Mouse (Mus musculus) neural tube, embryonic 10.5 days (tissue): ENCODE results near the gene Vim.
A peak's percentile ranks its signal among the peaks of the same experiment; 100 is the strongest.
"Not testable (repeated sequence)": the region's sequence is repeated elsewhere in the genome, so short reads cannot be mapped to it uniquely, and the experiment has no call there.

Experiments used
- DNase-seq: peaks from one replicate; pipeline ENCODE4 v3.0.0-alpha.2; 2017; ENCODE audit warnings: low spot score; ENCODE audit errors: extremely low spot score

Gene Vim

DNA sequence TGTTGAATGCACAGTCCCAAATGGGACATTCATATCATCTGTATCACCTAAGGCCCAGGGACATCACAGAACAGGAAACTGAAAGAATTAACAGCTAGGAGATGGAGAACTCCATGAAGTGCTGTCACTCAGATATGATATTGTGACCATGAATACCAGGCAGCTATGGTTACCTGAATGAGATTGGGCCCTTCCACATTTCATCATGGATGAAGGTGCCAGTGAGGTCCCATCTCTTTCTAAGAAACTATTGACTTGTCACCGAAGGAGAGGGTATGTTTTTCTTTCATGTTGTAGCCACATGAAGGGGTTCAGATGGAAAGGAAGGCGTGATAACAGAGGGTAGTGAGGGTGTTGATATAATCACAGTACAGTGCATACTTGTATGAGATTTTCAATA lies 13.3 kb upstream of the Vim start:
- DNase-seq: no peak

DNA sequence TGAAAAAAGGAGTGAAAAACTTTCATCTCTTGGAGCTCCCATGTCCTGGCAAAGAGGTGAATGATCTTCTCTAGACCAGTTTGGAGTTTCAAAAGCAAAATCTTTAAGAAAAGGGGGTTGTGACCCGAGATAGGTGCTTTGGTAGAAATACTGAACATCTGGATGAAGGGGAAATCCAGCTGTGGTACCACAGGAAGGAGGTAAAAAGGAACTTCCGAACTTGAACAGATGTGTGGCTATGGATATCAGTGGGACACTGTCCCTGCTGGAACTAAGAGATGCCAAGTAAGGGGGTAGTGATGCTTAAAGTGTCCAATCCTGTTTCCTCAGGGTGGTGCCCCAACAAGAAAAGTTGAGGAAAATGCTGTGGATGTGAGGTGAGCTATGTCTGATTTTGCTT lies 3.6 kb upstream of the Vim start:
- DNase-seq: no peak

DNA sequence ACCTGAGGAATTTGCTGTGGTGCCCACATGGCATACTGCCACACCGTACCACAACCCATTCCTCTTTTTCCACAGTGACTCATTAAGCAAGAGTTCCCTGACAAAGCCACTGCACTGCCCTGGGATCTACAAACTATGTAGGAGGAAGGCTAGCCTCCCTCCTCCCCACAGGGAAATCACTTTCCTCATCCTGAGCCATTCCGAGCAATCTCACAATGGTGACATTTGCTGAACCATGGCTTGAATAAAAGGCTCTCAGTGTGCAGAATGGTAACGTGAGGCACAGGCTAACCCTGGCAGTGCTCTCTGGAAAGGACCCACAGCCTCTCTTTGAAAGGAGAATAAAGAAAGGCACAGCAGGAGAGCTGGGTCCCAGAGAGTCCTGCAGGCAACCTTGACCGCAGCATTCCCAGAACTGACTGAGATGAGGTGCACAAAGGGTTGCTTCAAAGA lies 1.6 kb upstream of the Vim start:
- DNase-seq: peak; percentile 36

DNA sequence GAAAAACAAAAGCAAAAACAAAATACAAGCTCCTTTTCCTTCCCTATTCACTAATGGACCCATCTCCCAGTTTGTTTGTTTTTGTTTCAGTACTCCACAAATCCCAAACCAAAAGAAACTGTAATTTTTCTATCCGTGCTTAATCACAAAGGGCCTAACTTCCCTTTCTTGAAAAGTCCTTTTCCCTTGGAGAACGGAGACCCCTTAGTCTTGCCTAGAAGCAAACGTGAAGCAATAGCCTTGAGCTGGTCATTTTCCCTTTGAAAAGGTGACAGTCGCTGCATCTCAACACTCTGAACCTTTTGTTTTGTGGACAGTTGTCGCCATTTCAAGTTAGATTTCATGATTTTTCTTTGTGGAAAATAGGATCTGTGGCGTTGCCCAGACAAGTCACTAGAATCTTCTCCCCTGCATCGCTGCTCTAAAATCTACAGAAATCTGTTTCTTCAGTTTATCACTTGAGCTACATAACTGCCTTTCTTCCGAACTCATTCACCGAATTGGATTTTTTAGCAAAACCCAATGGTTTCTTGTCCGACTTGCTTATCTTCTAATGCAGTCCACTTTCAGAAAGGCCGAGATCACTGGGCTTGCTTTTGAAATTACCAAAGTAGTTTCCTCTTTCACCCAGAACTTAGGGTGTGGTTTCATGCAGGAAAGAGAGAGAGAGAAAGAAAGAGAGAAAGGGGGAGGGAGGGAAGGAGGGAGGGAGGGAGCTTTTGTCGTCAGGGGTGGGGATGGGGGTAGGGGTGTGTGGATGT lies 900 bp upstream of the Vim start:
- no peak for DNase-seq

DNA sequence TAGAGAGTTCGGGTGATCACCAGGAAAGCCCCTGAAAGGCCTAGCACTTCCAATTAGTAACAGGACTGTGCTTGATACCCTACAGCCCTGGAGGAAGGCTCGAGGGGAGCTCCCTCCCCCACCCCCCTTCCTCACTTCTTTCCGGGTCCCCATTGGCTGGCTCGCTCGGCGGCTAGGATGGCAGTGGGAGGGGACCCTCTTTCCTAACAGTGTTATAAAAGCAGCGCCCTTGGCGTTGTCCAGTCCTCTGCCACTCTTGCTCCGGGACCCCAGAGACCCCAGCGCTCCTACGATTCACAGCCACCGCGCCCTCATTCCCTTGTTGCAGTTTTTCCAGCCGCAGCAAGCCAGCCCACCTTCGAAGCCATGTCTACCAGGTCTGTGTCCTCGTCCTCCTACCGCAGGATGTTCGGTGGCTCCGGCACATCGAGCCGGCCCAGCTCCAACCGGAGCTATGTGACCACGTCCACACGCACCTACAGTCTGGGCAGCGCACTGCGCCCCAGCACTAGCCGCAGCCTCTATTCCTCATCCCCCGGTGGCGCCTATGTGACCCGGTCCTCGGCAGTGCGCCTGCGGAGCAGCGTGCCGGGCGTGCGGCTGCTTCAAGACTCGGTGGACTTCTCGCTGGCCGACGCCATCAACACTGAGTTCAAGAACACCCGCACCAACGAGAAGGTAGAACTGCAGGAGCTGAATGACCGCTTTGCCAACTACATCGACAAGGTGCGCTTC lies 506 bp downstream of the Vim start:
- DNase-seq: peak; percentile 96

DNA sequence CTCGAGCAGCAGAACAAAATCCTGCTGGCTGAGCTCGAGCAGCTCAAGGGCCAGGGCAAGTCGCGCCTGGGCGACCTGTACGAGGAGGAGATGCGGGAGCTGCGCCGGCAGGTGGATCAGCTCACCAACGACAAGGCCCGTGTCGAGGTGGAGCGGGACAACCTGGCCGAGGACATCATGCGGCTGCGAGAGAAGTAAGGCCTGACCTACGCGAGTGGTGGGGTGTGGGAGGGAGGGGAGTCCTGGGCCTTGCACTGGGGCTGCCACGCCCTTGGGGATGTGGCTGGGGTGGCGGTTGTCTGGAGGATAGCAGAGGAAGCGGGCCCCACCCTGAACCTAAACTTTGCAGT lies 1.0 kb downstream of the Vim start:
- no peak for DNase-seq

DNA sequence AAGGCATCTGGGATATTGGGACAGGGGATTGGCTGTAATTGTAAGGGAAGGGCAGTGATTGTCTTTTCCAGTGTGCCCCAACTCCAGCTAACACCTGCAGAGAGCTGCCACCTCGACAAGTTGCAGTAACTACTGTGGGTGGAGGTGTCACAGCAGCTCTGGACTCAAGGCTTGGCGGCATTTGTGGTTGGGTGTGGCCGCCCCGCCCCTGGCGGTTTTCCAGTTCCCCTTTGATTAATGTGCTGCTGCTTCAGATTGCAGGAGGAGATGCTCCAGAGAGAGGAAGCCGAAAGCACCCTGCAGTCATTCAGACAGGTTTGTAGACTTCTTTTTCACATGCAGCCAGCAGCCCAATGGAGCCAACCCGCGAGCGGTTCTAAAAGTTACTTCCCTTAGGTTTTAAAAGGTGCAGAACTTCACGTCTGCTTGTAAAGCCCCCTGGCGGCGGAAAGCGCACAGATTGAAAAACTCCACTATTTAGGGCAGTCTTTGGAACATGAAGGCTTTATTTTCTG lies 1.6 kb downstream of the Vim start:
- peak; percentile 82 for DNase-seq

DNA sequence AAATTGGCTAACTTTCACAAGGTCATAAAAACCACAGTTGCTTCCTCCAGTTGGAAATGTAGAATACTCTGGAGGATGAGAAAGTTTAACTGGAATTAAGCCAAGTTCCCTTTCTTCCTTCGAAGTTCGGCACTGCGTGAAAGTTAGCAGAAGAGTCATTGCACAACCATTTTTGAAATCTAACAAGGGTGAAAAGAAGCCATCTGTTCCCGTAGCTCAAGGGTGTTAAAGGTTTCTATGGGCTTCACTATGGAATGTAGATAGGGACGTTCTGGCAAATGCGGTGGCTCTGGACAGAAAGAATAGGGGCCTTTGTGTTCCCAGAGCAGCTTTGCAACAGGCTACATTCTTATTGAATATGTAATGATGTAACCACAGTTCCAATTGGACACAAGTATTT lies 2.2 kb downstream of the Vim start:
- DNase-seq: peak; percentile 37

DNA sequence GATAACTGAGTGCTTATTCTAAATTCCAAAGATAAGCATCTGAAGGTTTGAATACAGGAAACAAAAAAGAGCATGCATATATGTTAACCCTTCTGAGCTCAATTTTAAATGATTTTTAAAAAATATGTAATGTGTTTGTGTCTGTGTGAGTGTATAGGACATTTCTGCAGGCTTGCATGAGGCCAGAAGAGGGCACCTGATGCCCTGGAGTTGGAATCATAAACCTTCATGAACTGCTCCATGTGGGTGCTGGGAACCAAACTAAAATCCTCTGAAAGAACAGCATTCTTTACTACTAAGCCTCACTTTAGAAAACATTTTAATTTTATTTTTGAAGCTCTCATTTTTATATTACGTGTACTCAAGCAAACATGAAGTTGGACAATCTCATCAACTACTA lies 3.7 kb downstream of the Vim start:
- DNase-seq: no peak

DNA sequence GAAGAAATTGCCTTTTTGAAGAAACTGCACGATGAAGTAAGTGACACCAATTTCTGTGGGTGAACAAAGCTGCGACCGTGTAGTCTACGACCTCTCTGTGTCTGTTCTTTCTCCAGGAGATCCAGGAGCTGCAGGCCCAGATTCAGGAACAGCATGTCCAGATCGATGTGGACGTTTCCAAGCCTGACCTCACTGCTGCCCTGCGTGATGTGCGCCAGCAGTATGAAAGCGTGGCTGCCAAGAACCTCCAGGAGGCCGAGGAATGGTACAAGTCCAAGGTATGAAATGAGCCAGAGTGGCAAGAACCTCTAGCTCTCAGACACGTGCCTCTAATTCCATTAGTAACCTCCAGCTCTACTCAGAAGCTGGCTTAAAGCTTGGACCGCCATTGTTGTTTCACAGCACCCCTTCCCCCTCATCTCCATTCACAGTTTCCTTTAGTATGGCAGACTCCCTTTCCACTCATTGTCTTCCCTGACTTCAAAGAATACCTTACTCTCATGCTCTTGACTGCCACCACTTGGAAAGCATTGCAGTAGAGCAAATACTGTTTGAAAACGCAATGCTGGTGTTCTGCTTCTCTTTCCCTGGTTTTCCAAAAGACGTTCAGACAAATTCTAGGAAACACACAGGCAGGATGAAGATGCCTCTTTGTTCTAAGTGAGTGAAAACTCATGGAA lies 4.9 kb downstream of the Vim start:
- DNase-seq: no peak

DNA sequence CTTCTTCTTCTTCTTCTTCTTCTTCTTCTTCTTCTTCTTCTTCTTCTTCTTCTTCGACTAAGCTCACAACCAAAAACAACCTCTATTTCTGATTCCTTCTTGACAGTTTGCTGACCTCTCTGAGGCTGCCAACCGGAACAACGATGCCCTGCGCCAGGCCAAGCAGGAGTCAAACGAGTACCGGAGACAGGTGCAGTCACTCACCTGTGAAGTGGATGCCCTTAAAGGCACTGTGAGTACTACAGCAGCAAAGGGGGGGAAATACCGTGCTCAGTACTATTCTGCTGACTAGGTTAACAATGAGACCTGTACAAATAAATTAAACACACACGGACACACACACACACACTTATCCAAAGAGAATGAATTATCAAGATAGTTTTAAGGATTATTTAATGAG lies 5.6 kb downstream of the Vim start:
- DNase-seq: no peak

DNA sequence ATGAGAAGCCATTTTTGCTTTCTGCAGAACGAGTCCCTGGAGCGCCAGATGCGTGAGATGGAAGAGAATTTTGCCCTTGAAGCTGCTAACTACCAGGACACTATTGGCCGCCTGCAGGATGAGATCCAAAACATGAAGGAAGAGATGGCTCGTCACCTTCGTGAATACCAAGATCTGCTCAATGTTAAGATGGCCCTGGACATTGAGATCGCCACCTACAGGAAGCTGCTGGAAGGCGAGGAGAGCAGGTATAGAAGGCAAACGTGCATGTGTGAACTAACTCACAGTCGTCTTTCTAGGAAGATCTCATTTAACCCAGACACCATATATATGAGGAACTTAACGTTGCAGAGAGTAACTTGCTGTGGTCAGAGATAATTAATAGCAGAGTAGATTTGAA lies 6.3 kb downstream of the Vim start:
- DNase-seq: no peak

DNA sequence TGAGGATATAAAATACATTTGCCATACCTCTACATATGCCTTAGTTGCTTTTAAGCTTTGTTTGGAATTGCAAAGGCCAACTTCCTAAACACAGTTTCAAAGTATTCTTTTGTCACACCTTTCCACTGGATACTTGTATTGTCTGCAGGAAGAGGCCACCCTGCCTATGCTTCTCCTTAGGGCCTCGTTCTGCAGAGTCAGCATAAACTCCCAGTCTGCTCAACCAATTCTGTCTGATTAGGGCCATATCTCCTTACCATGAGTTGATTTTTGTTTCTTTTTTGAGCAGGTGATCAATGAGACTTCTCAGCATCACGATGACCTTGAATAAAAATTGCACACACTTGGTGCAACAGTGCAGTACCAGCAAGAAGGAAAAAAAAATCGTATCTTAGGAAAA lies 8.5 kb downstream of the Vim start:
- DNase-seq: no peak

DNA sequence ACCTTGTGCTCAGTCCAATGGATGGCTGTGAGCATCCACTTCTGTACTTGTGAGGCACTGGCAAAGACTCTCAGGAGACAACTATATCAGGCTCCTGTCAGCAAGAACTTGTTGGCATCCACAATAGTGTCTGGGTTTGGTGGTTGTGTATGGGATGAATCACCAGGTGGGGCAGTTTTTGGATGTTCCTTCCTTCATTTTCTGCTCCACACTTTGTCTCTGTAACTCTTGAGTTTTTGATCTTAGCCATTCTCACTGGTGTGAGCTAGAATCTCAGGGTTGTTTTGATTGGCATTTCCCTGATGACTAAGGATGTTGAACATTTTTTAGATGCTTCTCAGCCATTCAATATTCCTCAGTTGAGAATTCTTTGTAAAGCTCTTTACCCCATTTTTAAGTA lies 10.0 kb downstream of the Vim start:
- not testable (repeated sequence) for DNase-seq

DNA sequence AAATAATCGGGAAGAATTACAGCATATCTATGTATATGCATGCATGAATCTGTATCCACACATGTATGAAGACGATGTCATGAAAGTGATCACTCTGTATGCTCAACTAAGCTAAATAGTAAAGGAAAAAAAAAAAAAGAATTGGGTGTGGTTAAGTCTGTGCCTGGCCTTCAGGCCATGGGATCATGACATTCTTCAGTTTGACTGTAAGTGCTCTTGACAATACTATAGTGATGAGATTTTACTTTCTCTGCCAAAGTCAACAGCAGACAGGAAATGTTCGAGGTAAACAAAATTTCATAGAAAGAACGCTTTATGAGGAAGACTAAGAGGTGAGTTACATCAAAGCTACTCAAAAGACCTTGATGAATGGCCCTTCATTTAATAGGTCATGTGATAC lies 19.6 kb downstream of the Vim start:
- no peak for DNase-seq

DNA sequence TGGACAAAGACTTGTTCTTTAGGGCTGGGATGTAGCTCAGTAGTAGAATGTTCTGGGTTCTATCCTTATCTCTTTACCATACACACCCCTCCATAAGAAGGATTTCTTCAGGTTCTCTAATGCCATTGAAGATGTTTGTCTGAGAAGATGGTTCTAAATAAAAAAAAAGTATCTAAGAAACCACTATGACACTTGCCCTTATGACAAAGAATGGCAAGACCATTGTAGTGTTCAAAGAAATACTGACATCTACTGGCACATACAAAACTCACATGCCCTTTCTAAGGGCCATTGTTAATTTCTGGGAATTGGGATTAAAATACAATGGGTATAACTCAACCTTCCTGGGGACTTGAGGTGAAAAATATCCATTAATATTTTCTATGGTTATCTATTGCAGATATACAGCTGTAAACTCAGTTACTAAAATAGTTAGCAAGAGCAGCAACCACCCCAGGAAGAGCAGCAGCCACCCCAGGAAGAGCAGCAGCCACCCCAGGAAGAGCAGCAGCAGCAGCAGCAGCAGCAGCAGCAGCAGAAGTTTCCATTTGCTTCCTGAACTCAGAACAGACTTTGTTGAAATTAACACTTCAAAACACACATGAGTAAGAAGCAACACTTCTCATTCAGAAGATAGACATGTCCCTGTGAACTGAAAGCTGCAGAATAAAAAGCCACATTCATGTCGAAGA lies 23.4 kb downstream of the Vim start:
- no peak for DNase-seq

DNA sequence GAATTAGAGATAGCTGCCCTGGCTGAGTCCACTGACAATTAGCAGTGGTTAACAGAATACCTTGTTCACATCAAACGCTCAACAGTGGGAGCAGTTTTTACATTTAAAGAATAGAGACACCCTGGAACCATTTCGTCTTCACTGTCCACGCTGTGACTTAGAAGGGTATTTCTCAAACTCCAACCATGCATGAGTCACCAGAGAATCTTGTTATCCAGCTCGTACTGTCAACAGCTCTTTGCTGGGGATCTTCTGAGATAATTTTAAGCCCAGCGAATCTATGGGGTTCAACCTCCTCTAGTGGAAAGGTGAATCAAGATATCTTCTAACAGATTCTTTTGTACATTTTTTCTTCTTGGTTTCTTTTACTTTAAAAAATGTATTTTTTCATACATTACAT lies 24.4 kb downstream of the Vim start:
- DNase-seq: no peak

DNA sequence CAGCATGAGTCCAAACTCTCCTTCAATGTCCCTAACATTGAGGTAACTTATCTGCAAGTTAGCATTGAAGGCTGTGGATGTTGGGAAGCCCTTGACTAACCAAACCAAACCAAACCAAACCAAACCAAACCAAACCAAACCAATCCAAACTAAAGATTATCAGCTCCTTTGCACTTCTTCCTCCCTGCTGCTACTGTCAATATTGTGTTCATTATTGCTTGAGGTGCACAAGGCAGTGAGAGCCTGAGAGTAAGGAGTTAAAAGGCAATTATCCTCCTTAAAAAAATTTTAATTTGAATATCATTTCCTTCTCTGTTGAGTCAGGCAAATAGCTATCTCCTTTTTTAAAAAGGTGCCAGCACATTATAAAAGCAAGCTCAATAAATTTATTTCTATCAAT lies 29.4 kb downstream of the Vim start:
- DNase-seq: no peak

DNA sequence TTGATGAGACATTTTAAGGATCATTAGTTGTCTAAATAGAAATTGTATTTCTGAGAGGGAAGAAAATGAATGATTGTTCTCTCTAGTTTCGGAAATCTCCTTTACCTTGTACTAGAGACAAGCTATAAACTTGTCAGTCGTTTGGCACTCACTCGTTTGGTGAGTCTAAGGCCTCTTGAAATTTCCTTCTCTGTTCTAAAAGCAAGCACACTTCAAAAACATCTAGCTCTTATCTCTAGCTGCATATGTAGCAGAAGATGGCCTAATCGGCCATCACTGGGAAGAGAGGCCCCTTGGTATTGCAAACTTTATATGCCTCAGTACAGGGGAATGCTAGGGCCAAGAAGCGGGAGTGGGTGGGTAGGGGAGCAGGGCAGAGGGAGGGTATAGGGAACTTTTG lies 29.9 kb downstream of the Vim start:
- DNase-seq: not testable (repeated sequence)

DNA sequence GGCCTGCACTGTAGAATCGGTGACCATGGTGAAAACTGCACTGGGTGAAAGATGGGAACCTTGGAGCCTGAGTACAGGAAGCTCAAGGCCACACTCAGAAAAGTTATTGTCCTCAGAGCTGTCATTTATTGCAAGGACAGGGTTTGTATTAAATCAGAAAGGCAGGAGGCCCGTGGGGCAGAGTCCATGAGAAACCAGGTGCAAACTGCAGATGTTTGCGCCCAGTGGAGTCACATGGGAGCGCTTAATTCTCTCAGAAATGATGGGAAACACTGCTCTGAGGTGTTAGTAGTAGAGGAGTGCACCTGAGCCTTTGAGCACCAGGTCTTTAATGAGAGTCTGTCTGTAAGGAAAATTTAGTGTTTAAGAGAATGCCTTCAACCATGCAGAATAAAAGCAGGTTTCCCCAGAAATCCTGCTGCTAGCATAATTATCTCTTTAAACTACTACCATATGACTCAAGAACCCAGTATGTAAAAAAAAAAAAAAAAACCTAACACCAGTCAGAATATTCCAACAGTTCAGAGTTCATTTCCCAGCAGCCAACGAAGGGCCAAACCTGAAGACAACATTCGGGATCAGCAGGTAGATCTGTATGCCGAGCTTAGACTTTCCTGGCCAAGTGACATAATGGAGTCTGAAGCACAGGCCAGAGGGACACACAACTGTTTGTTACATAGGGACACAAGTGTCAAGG lies 56.6 kb downstream of the Vim start:
- DNase-seq: no peak
